Mouse (Mus musculus) heart, postnatal 0 days (tissue): Measurements from ENCODE around the gene Ccn6.

Experiments used
- CTCF ChIP-seq: IDR thresholded peaks from 2 replicates; pipeline ENCODE4 v1.5.1; 2016; ENCODE audit warnings: antibody characterized with exemption, control low read depth, low read depth
- EP300 ChIP-seq: IDR thresholded peaks from 2 replicates; pipeline ENCODE4 v1.6.1; 2016; ENCODE audit warnings: antibody characterized with exemption, low read depth

DNA sequence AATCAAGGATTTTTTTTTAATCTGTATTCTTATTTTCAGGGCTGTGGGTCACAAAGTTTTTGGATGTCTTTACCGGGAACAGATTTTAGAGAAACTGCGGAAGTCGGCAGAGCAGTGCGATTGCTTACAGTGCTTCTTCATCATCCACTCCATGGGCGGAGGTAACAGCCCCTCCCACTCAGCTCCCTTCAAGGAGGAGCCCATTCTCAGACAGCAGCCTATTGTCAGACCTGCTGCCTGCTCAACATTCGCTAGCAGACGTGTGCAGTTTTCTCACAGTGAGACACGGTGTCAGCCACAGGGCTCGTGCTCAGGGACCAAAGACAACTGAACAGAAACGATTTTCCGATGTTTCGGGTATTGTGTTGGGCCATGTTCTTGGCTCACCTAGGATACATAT, 21.4 kb downstream of the Ccn6 start:
- no peak for TF ChIP-seq CTCF
- no peak for TF ChIP-seq EP300
